Mouse (Mus musculus) MEL (cell line): ENCODE measurements at regions not wholly inside any gene's neighbourhood (a gene's known extent, or its start where the extent isn't known, plus 50 kb on each side); places are given as distances from the start of the nearest gene placed in this dataset.

Experiments used
- DNase-seq: peaks from one replicate; pipeline ENCODE4 v3.0.0; 2011; ENCODE audit warnings: low read depth, low spot score
- H3K27ac ChIP-seq: 2 replicates; pipeline ENCODE4 v1.5.1; 2012; ENCODE audit warnings: low read depth, mild to moderate bottlenecking, control low read depth, low read length, moderate library complexity; ENCODE audit not compliant: control insufficient read depth
- H3K27me3 ChIP-seq, 2 experiments: fragments of 150-350 bp in 1 of 2; sonication (generic) in 1 of 2; 2 replicates each; pipeline ENCODE4 v1.6.1; 2012; ENCODE audit warnings: low read length in 2 of 2, mild to moderate bottlenecking in 2 of 2, improper control_type of control experiment in 1 of 2, moderate library complexity in 1 of 2; ENCODE audit not compliant: insufficient read depth in 2 of 2, control insufficient read depth in 1 of 2
- H3K36me3 ChIP-seq, 2 experiments: 2 replicates each; pipeline ENCODE4 v1.6.1; 2012 to 2014; ENCODE audit warnings: low read length in 2 of 2, improper control_type of control experiment in 1 of 2, inconsistent platforms in 1 of 2, mild to moderate bottlenecking in 1 of 2; ENCODE audit not compliant: insufficient read depth in 2 of 2, control insufficient read depth in 1 of 2
- H3K4me1 ChIP-seq, 2 experiments: fragments of 150-350 bp in 1 of 2; sonication (generic) in 1 of 2; 2 replicates each; pipeline ENCODE4 v1.6.1; 2012; ENCODE audit warnings: low read length in 2 of 2, improper control_type of control experiment in 1 of 2, mild to moderate bottlenecking in 1 of 2; ENCODE audit not compliant: insufficient read depth in 2 of 2, control insufficient read depth in 1 of 2
- H3K4me3 ChIP-seq, 2 experiments: fragments of 150-350 bp in 1 of 2; sonication (generic) in 1 of 2; 2 replicates each; pipeline ENCODE4 v1.5.1; 2012; ENCODE audit warnings: low read depth in 2 of 2, low read length in 2 of 2, mild to moderate bottlenecking in 2 of 2, moderate library complexity in 2 of 2, control low read depth in 1 of 2, improper control_type of control experiment in 1 of 2; ENCODE audit not compliant: control insufficient read depth in 1 of 2, insufficient read depth in 1 of 2
- H3K79me2 ChIP-seq: 2 replicates; pipeline ENCODE4 v1.6.1; 2012; ENCODE audit warnings: mild to moderate bottlenecking, low read length, moderate library complexity; ENCODE audit not compliant: control insufficient read depth, poor library complexity, insufficient read depth
- H3K9ac ChIP-seq: 2 replicates; pipeline ENCODE4 v1.6.1; 2012; ENCODE audit warnings: low read depth, mild to moderate bottlenecking, control low read depth, low read length, moderate library complexity; ENCODE audit not compliant: control insufficient read depth, poor library complexity, severe bottlenecking
- H3K9me3 ChIP-seq: fragments of 150-350 bp; sonication (generic); replicated peaks from 2 replicates; pipeline ENCODE4 v1.6.1; 2012; ENCODE audit warnings: mild to moderate bottlenecking, low read length, improper control_type of control experiment, moderate library complexity; ENCODE audit not compliant: insufficient read depth
- BHLHE40 ChIP-seq: IDR thresholded peaks from 2 replicates; pipeline ENCODE4 v1.6.1; 2012; ENCODE audit warnings: low read depth, mild to moderate bottlenecking, inconsistent platforms, low read length, improper control_type of control experiment, borderline replicate concordance
- CHD1 ChIP-seq: IDR thresholded peaks from 2 replicates; pipeline ENCODE4 v1.6.1; 2012; ENCODE audit warnings: low read depth, mild to moderate bottlenecking, inconsistent platforms, low read length, improper control_type of control experiment
- E2F4 ChIP-seq: IDR thresholded peaks from 2 replicates; pipeline ENCODE4 v1.6.1; 2011; ENCODE audit warnings: low read depth, low read length, improper control_type of control experiment, borderline replicate concordance
- ELF1 ChIP-seq: IDR thresholded peaks from 2 replicates; pipeline ENCODE4 v1.6.1; 2014; ENCODE audit warnings: low read depth, mild to moderate bottlenecking, inconsistent platforms, low read length, improper control_type of control experiment, moderate library complexity
- EP300 ChIP-seq, 2 experiments: IDR thresholded peaks; 2 replicates each; pipeline ENCODE4 v1.6.1; 2011; ENCODE audit warnings: improper control_type of control experiment in 2 of 2, low read length in 2 of 2, low read depth in 1 of 2, mild to moderate bottlenecking in 1 of 2
- ETS1 ChIP-seq: IDR thresholded peaks from 2 replicates; pipeline ENCODE4 v1.6.1; 2012; ENCODE audit warnings: low read depth, mild to moderate bottlenecking, inconsistent platforms, low read length, improper control_type of control experiment, moderate library complexity
- GABPA ChIP-seq: IDR thresholded peaks from 2 replicates; pipeline ENCODE4 v1.6.1; 2012; ENCODE audit warnings: low read depth, mild to moderate bottlenecking, inconsistent platforms, low read length, improper control_type of control experiment, moderate library complexity
- GATA1 ChIP-seq: IDR thresholded peaks from 2 replicates; pipeline ENCODE4 v1.6.1; 2011; ENCODE audit warnings: low read depth, low read length, improper control_type of control experiment
- HCFC1 ChIP-seq: IDR thresholded peaks from 2 replicates; pipeline ENCODE4 v1.6.1; 2012; ENCODE audit warnings: low read depth, mild to moderate bottlenecking, inconsistent platforms, low read length, improper control_type of control experiment, moderate library complexity
- JUND ChIP-seq: IDR thresholded peaks from 2 replicates; pipeline ENCODE4 v1.6.1; 2011; ENCODE audit warnings: low read depth, mild to moderate bottlenecking, improper control_type of control experiment, low read length
- KAT2A ChIP-seq: conservative IDR thresholded peaks from 2 replicates; pipeline ENCODE4 v1.6.1; 2012; ENCODE audit warnings: low read depth, low read length, improper control_type of control experiment, inconsistent platforms
- MAFK ChIP-seq: IDR thresholded peaks from 2 replicates; pipeline ENCODE4 v1.6.1; 2011; ENCODE audit warnings: low read depth, mild to moderate bottlenecking, low read length, improper control_type of control experiment, borderline replicate concordance
- MAX ChIP-seq: IDR thresholded peaks from 2 replicates; pipeline ENCODE4 v1.6.1; 2011; ENCODE audit warnings: low read length, improper control_type of control experiment
- MAZ ChIP-seq: IDR thresholded peaks from 2 replicates; pipeline ENCODE4 v1.6.1; 2012; ENCODE audit warnings: low read depth, mild to moderate bottlenecking, inconsistent platforms, low read length, improper control_type of control experiment
- MEF2A ChIP-seq: IDR thresholded peaks from 2 replicates; pipeline ENCODE4 v1.6.1; 2014; ENCODE audit warnings: low read depth, mild to moderate bottlenecking, inconsistent platforms, low read length, improper control_type of control experiment; ENCODE audit not compliant: poor library complexity, insufficient replicate concordance, severe bottlenecking; ENCODE audit errors: extremely low read depth
- MXI1 ChIP-seq: IDR thresholded peaks from 2 replicates; pipeline ENCODE4 v1.6.1; 2011; ENCODE audit warnings: mild to moderate bottlenecking, low read depth, low read length, improper control_type of control experiment
- NELFE ChIP-seq: IDR thresholded peaks from 2 replicates; pipeline ENCODE4 v1.6.1; 2011; ENCODE audit warnings: low read depth, low read length, improper control_type of control experiment
- NRF1 ChIP-seq: IDR thresholded peaks from 2 replicates; pipeline ENCODE4 v1.6.1; 2014; ENCODE audit warnings: low read depth, mild to moderate bottlenecking, inconsistent platforms, low read length, improper control_type of control experiment, moderate library complexity; ENCODE audit not compliant: poor library complexity, insufficient read depth, severe bottlenecking
- POLR2AphosphoS2 ChIP-seq: IDR thresholded peaks from 2 replicates; pipeline ENCODE4 v1.6.1; 2011; ENCODE audit warnings: low read length, improper control_type of control experiment
- POLR2AphosphoS5 ChIP-seq: IDR thresholded peaks from 2 replicates; pipeline ENCODE4 v1.6.1; 2012; ENCODE audit warnings: low read depth, borderline replicate concordance, mild to moderate bottlenecking, inconsistent platforms, low read length, moderate library complexity, mixed read lengths
- RAD21 ChIP-seq: IDR thresholded peaks from 2 replicates; pipeline ENCODE4 v1.6.1; 2011; ENCODE audit warnings: mild to moderate bottlenecking, low read depth, low read length, improper control_type of control experiment
- SIN3A ChIP-seq: IDR thresholded peaks from 2 replicates; pipeline ENCODE4 v1.6.1; 2012; ENCODE audit warnings: low read length, improper control_type of control experiment, inconsistent platforms
- SMC3 ChIP-seq: IDR thresholded peaks from 2 replicates; pipeline ENCODE4 v1.6.1; 2011; ENCODE audit warnings: low read depth, low read length, improper control_type of control experiment
- TAL1 ChIP-seq: IDR thresholded peaks from 2 replicates; pipeline ENCODE4 v1.6.1; 2012; ENCODE audit warnings: mild to moderate bottlenecking, inconsistent platforms, low read length, moderate library complexity, mixed read lengths
- TBP ChIP-seq: IDR thresholded peaks from 2 replicates; pipeline ENCODE4 v1.8.0; 2011; ENCODE audit warnings: low read depth, low read length, improper control_type of control experiment
- TCF12 ChIP-seq: IDR thresholded peaks from 2 replicates; pipeline ENCODE4 v1.6.1; 2014; ENCODE audit warnings: low read depth, mild to moderate bottlenecking, inconsistent platforms, low read length, improper control_type of control experiment, moderate library complexity
- USF1 ChIP-seq: IDR thresholded peaks from 2 replicates; pipeline ENCODE4 v1.6.1; 2014; ENCODE audit warnings: low read depth, mild to moderate bottlenecking, inconsistent platforms, low read length, improper control_type of control experiment, moderate library complexity
- USF2 ChIP-seq, 2 experiments: IDR thresholded peaks; 2 replicates each; pipeline ENCODE4 v1.6.1; 2011 to 2012; ENCODE audit warnings: improper control_type of control experiment in 2 of 2, low read length in 2 of 2, borderline replicate concordance in 1 of 2, inconsistent platforms in 1 of 2, low read depth in 1 of 2, mild to moderate bottlenecking in 1 of 2; ENCODE audit not compliant: insufficient read depth in 1 of 2
- ZMIZ1 ChIP-seq: IDR thresholded peaks from 2 replicates; pipeline ENCODE4 v1.6.1; 2012; ENCODE audit warnings: low read depth, mild to moderate bottlenecking, inconsistent platforms, low read length, improper control_type of control experiment, moderate library complexity
- ZNF384 ChIP-seq: IDR thresholded peaks from 2 replicates; pipeline ENCODE4 v1.6.1; 2012; ENCODE audit warnings: low read depth, mild to moderate bottlenecking, inconsistent platforms, low read length, improper control_type of control experiment

DNA sequence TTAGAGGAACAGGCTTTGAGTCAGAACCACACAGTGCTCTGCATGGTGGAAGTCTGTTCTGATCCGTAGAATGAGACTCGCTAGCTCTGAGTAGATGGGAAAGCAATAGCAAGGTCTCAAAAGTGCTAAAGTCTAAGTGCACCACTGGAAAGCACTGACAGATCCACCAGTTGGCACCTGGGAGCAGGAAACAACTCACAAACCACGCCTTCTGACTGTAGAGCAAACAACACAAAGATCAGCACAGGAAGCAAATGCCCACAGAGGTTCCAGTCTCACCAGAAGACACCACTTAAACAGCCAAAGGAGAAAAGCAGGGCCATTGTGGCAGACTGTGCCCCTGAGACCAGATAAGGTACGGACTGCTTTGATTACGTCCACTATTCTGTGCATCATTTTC, 121.1 kb upstream of the 2610301B20Rik start:
- TF ChIP-seq NELFE: no peak
- no peak for TF ChIP-seq MXI1
- TF ChIP-seq GABPA: no peak
- no peak for TF ChIP-seq SIN3A
- no peak for TF ChIP-seq TAL1
- no peak for TF ChIP-seq MAFK
- no peak for TF ChIP-seq USF2 (IDR thresholded peaks at IDR 0.05; ENCODE audit: borderline replicate concordance in 1 of 2, insufficient read depth in 1 of 2, low read depth in 1 of 2, low read length in 2 of 2)
- TF ChIP-seq JUND: no peak
- TF ChIP-seq MAZ: no peak
- no peak for TF ChIP-seq ETS1
- no peak for DNase-seq
- Histone ChIP-seq H3K9ac (no peak overlapping the region), H3K27me3 (no peaks in the 10 kb centered on the region), H3K4me3 (no peak overlapping the region), H3K36me3 (no peaks in the 10 kb centered on the region), H3K9me3 (no peaks in the 10 kb centered on the region), H3K79me2 (no peaks in the 10 kb centered on the region), H3K4me1 (no peaks in the 10 kb centered on the region), H3K27ac (no peak overlapping the region)

DNA sequence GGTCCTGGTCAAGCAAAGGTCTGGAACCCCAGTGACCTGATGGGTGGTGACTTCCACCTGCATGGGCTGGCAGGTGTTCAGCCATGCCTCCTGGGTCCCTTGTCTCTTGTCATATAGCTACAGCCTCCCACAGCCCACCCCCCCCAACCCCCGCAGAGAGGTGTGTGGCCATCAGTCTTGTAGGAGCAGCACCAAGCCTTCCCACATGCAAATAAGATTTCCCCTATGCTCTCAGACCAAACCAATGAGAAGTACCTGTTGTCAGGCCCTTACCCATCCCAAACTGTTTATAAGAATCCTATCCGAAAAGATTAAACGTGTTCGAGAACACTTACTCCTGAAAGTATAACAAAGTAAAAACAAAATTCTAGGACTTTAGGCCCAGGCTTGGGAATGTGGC, 114.8 kb upstream of the 2610301B20Rik start:
- no peaks in the 10 kb centered on the region for H3K79me2 ChIP-seq
- no peaks in the 10 kb centered on the region for H3K36me3 ChIP-seq
- H3K9me3 ChIP-seq: no peaks in the 10 kb centered on the region

GRCm38 (mm10) chr4:10767676-10768075, 106.6 kb upstream of the 2610301B20Rik start:
- Histone ChIP-seq H3K27ac (no peak overlapping the region), H3K4me3 (no peak overlapping the region), H3K9me3 (no peaks in the 10 kb centered on the region), H3K9ac (no peak overlapping the region), H3K4me1 (no peaks in the 10 kb centered on the region), H3K27me3 (no peaks in the 10 kb centered on the region), H3K79me2 (no peaks in the 10 kb centered on the region), H3K36me3 (no peaks in the 10 kb centered on the region)
- DNase-seq: no peak
- TF ChIP-seq ETS1 (no peak), POLR2AphosphoS5 (no peak), GATA1 (no peak), ELF1 (no peak), NELFE (no peak), TBP (no peak), SIN3A (no peak), MXI1 (no peak), EP300 (IDR thresholded peaks at IDR 0.05; ENCODE audit: low read depth in 1 of 2, low read length in 2 of 2) (no peak), KAT2A (no peak), POLR2AphosphoS2 (no peak), NRF1 (no peak), USF1 (no peak), SMC3 (no peak), MEF2A (no peak), ZMIZ1 (no peak)

More for the DNA sequence above, 114.8 kb upstream of the 2610301B20Rik start:
- DNase-seq: no peak
- H3K27me3 ChIP-seq: no peaks in the 10 kb centered on the region
- H3K9ac ChIP-seq: no peak overlapping the region
- no peak overlapping the region for H3K4me3 ChIP-seq
- no peaks in the 10 kb centered on the region for H3K4me1 ChIP-seq
- H3K27ac ChIP-seq: no peak overlapping the region
- TF ChIP-seq BHLHE40 (no peak), MAFK (no peak), USF1 (no peak), ZNF384 (no peak), MAX (no peak), ETS1 (no peak), HCFC1 (no peak), E2F4 (no peak), TCF12 (no peak), NELFE (no peak), CHD1 (no peak), MAZ (no peak), RAD21 (no peak)
